Mouse (Mus musculus) neutrophil, adult 5-6 weeks (primary cell): ENCODE measurements at regions not wholly inside any gene's neighbourhood (a gene's known extent, or its start where the extent isn't known, plus 50 kb on each side); places are given as distances from the start of the nearest gene placed in this dataset.
"Not testable (repeated sequence)": the region's sequence is repeated elsewhere in the genome, so short reads cannot be mapped to it uniquely, and the experiment has no call there.

Experiments
- ATAC-seq: fragments of 151-379, 151-347 bp; 2 replicates; pipeline ENCODE4 v1.8.0; 2017; ENCODE audit warnings: mild to moderate bottlenecking, moderate TSS enrichment; ENCODE audit not compliant: insufficient number of reproducible peaks, poor library complexity, low FRiP score, severe bottlenecking; ENCODE audit errors: extremely low read depth

DNA sequence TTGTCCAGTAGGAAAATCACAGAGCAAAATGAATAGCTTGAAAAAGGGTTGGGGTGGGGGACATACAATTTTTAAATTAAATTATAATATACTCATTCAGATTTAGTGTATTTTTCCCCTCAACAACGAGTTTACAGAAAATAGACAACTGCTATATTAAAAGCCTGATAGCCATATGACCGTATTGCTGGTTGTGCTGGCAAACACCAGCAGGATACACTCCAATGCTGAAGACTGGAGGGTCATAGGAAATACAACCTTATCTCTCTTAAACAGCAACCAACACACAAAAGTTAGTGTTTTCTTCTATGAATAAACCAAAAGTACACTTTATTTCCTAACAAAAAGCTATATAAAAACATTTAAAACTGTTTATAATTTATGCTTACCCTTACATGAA lies 206.4 kb upstream of the P2ry1 start:
- ATAC-seq: no peak

DNA sequence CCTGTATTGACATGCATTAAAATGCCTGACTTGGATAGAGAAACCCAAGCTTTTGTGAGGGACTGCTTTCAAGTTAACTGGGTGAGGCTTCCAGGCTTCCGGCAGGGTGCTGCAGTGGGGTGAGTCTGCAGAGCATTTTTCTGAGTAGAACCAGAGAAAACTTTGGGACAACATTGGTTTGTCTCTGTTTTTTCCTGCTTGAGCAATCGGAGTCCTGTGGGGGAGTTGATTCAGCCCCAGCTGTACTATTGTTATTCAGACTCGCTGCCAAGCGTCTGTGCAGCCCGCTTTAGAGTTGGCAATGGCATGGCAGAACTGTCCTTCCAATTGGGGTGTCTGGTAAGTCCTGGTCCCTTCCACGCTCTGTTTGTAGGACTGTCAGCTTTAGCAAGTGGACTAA lies 204.8 kb upstream of the P2ry1 start:
- ATAC-seq: no peak

DNA sequence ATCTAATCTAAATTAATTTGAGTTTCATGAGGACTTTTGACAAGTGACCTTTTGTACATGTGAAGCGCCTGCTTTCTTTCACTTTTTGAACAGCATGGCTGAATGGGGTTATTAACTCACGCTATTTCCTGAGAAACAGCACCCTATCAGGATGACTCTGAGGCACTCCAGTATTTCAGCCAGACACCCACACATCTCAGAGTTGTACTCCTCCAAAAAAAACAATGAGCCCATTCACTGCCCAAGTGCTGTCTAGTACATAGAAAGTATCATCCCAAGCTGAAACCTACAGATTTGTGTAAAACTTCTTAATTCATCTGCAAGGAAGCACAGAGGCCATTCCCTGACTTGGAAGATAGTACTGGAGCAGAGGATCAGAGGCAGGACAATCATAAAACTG lies 204.1 kb upstream of the P2ry1 start:
- no peak for ATAC-seq

DNA sequence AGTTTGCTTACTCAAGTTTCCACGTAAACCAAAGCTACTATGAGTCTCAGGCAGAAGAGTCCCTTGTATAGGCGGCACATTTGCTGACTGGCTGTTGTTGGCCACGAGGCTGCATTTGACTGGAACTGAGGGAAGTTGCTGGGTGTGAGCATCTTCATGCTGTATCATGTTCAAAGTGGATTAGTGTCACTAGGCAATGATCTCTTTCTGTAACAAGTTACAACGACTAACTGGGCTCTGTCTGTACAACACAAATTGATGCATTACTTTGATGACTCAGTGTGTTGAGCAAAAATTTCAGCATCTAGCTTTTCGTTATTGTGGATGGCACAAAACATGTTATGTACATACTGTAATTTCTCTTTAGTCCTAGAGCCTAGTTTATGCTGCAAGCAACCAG lies 203.7 kb upstream of the P2ry1 start:
- no peak for ATAC-seq

DNA sequence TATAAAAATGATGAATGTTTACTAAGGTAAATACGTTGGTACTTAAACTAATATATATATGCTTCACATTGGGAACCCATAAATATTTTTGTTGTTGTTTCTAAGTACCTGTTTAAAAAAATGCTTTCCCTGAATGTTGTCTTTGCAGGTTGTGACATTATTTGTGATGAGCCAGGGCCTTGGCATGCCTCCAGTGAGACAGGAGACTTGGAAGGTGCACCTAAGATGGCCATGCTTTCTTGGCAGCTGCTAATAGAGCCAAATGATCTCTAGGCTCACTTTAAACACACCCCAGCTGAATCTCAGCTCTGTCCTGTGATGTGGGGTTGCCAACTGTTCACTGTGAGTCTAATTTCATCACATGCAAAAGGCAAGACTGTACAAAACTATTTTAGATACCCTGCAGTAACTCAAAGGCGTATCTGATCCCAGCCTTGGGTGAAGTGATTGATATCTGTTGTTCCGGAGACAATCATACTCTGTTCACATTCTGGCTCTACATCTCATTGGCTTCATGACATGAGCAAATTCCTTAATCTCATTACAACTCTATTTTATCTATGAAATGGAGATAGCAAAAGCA lies 197.8 kb upstream of the P2ry1 start:
- no peak for ATAC-seq

DNA sequence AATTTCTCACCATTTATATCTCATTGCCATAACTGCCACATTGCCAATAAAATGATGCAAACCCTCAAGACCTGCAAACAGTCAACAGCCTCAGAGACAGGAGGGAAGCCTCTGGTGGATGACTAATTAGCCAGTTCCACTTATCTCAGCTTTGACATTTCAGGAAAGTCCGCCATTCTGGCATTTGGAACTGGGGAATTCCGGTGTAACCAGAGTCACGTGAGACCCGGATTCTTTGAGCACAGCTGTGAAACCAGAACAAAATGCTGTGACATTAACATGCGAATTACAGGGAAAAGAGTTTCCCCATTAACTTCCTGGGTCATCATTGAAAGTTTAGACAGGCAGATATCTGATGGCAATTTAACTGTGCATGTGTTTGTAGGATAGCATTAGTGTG lies 190.7 kb upstream of the P2ry1 start:
- ATAC-seq: no peak

DNA sequence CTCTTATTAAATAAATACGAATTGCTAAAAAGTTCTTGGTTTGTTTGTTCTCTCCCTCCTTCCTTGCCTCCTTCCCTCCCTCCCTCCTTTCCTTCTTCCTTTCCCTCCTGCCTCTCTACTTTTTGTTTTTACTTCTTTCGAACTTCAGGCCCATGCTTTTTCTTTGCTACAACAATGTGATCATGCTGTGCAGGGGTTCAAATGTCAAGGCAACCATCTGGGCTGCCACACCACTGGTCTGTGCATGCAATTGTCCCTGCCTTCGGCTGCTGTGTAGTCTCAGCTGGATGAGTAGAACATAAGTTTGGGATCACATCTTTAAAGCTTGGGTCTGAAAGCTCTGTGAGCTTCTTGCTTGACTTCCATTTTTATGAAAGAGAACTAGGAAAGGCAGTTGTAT lies 189.1 kb upstream of the P2ry1 start:
- ATAC-seq: no peak

DNA sequence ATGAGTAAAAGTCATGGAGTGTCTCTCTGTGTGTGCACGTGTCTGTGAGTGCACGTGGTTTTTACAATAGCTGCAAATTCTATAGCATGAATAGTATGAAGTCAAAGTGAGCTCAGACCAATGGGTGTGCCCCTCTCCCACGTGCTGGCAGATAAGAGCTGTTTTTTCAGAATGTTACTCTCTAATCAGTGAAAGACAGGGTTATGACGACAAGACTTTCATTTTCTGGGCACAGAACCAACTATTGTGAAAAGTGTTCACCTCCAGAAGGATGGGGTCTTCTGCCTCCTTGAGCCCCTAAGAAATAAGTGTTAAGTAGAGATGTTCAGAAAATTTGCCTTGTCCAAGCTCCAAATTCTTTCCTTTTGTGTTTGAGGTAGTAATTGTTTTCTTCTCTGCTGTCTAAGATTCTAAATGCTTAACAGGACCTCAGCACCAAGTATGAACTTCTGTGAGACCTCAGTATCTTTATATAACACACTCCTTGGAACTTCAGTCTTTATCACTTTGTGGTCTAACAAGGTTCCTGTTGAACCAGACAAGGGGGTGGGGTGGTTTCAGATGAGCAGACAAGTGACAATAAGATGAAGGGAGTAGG lies 182.8 kb upstream of the P2ry1 start:
- no peak for ATAC-seq

DNA sequence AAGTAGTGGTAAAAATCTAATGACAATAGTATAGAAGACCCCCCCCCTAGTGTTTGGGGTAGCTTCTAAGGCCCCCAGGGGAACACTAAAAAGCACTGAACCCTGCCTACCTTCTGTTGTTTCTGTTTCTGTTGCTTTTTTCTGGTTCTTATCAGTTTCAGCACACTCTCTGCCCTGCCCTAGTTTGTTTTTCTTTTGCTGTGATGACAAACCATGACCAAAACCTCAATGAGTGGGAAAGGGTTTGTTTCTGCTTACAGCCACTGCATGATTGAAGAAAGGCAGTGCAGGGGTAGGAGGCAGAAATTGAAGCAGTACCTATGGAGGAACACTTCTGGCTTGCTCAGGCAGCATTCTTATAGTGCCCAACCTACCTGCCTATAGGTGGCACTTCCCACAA lies 181.1 kb upstream of the P2ry1 start:
- ATAC-seq: no peak

DNA sequence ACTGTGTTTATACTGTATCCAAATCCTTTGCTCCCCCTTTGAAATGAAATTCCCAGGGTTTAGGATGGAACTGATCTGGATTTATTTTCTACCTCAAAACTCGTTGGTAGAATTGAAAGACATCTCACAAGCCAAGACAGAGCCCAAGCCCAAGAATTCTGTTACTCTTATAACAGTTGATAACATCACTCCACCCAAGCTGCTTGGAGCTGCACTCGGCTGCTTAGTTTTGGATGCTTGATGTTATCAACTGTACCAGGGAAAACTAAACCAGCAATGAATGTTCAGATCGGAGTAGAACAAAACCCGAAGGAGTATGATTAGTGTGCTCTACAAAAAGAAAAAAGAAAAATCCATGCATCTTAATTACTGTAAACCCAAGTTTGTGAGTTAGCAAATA lies 175.8 kb upstream of the P2ry1 start:
- no peak for ATAC-seq

DNA sequence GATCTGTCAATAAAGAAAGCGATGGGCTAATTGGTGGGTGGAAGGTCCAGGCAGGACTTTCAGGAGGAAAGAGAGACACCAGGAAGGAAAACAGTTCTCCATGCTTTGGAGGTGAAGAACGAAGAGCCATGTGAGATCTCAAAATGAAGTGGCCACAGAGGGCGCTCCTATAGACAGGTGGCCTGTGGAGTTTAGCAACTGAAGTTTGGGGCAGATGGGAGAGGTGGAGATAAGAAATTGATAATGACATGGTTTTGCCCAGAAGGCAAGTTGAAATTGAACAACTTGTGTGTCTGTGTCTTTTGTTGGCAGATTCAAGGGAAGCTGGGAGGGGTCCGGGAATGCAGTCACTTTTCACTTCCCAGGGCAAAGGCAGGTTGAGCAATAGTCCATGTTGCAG lies 170.2 kb upstream of the P2ry1 start:
- ATAC-seq: no peak

DNA sequence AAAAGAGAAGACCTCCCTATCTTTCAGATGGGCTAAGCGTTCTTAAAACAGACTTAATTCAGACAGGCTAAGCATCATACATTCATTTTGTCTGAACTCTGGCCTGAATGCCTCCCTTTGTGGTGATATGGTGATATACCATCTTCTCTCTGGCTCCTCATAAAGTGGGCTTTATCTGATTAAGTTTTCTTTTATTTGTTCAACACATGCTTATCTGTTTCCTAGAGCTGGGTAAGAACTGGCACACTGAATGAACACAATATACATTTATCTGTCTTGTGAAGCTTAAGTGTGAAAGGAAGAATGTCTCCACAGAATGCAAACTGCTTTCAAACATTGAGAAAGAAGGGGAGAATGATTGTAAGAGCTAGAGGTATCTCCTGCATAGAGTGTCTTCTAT lies 160.7 kb upstream of the P2ry1 start:
- no peak for ATAC-seq

DNA sequence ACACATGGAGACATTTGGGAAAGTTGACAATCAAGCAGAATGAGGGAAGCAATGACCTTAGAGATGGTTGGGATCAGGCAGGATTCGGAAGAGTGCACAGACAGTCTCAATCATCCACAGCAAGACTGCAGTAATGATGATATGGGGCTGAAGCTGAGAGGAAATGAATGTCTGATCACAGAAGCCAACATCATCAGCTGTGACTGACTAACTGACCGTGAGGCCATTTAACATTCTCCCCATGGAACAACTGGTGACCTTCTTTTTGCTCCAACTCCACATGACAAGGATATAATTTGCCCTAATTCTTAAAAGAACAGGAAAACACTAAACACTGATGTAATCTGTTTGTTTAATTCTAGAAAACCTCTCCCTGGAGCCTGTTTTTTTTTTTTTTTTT lies 157.3 kb upstream of the P2ry1 start:
- ATAC-seq: no peak

DNA sequence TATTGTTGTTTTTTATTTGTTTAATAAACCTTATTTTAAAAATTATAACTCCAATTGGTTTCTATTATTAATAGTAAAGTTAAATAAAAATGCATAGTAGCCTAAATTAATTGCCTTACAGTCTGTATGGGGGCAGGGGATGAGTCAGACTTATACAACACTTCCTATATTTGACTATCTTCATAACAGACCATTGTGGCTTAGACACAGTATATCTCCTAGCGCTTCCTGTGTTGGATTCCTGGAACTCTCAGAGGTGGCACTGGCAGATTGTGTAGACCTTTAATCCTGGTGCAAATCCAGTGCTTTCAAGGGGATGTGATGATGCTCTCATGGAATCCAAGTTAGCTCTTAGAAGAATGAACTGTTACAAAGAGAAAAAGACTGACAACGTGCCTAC lies 154.2 kb upstream of the P2ry1 start:
- no peak for ATAC-seq

DNA sequence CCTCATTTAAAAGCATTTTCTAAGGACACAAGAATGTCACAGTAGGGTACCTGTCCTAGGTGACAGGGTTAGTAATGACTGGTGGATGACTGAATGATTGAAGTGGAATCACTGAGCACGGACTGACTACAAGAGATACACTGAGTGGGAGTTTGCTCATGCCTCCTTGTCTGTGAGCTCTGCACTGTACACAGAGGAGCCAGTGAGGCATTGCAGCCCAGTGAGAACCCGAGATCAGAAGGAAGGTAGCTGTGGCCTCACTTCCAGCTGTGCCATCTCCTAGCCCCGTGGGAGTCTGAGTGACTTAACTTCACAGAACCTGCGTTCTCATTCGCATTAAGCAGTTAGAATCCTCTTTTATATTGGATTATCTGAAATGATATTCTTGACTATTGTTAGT lies 148.8 kb upstream of the P2ry1 start:
- no peak for ATAC-seq

DNA sequence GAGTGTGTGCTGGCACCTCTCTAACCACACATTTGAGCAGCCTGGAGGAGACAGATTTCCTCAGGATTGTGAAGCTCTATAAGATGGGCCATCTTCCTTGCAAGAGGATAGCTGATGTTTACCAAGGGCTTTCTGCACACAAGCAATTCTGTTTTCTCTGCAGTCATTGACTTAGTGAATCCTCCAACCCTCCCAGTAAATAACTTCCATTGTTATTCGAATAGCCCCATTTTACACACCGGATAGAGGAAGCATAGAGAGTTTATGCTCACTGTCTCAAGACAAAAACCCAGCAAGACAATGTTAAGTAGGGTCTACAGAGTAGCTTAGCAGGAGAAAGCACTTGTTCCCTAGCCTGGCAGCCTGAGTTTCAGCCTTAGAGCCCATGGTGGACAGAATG lies 146.9 kb upstream of the P2ry1 start:
- no peak for ATAC-seq

DNA sequence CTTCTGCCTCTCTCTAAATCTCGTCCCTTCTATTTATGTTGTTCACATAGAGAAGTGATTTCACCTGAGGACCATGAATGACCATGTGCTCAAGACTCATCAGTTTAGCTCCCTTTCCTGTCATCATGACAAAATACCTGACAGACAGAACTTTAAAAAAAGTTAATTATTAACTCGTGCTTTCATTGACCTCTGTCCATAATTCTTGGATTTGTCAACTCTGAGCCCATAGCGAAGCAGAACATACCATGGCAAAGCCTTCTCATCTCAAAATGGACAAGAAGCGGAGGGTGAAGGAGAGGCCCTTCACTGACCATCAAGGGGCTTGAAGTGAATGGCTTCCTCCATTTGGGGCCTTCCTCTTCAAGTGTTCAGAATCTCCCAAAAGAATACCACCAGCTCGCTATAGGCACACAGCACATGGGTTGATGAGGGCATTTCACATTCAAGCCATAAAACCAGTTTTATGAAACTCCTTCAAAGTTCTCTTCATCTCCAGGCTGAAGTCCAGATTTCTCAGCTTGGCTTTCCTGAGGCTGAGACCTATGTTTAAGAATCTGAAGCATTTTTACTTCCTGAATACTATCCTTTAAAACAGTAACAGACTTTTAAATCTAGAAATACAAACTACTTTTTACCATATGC lies 144.0 kb upstream of the P2ry1 start:
- no peak for ATAC-seq

DNA sequence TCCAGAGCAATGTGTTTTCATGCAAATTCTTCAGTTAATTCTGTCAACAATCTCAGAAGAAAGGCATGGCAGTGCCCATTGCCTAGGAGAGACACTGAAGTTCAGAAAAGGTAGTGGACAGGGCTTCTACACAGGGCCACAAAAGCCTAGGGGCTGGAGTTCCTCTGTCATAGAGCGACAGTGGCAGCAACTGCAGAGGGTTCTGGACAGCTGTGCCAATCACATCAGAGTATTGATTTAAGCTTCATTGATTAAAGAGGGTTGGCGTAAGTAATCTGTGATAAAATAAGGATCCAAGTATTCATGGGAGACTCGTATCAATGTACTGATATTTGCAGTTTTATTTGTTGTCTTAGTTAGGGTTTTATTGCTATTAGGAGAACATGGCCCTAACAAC lies 143.5 kb upstream of the P2ry1 start:
- no peak for ATAC-seq

DNA sequence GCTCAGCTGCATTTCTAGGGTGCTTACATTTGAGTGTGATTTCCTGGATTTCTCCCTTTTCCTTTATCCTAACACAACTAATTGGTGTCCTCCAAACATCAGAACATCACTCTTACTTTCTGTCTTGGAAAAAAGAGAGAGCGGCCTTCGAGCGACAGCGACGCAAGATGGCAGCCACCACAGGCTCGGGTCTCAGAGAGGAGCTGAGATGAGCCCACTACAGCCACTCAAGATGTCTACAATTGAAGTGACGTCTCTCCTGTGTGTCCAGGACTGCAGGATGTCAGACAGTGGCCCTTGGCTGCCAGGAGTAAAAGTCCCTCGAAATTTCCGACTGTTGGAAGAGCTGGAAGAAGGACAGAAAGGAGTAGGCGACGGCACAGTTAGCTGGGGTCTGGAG lies 125.7 kb upstream of the P2ry1 start:
- not testable (repeated sequence) for ATAC-seq

DNA sequence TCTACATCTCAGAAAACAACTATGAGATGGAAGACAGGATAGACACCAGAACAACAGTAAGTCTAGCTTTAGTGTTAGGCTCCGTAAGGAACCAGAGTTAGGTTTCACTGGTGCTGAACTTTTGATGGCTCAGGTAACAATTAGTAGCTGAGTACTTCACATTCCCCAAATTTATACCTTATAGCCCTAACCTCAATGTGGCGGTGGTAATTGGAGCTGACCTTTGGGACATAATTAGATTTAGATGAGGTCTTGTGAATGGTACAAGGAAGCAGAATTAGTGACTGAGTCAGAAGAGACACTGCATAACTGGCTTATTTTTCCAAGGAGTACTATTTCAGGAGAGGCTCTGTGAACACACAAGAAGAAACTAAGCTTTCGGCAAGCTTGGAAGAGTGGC lies 123.7 kb upstream of the P2ry1 start:
- ATAC-seq: no peak

DNA sequence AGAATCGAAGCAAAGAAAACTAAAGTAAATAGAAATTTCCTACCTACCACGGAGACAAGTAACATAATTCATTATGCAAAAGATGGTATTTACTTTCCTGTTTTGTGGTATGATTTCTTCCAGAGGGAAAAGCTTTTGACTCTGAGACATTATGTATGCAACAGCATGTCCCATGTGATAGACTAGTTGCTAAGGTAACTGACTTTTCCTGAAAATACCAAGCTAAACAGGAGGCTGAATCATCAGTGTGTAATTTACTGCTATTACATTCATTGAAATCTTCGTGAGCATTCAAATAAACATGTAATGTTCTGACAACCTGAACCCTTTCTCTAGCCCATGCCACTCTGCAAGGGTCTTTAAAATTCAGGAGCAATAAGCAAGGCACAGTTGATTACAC lies 118.6 kb upstream of the P2ry1 start:
- ATAC-seq: no peak
